Mouse (Mus musculus) ES-E14 (cell line): ENCODE results near the gene Eya2. TPM values are rescaled to one million over a fixed set of nuclear protein-coding genes. Genes with fewer than 3 reads are reported as not detected.

Experiments
- DNase-seq: peaks from one replicate; pipeline ENCODE4 v3.0.0-alpha.2; 2013; ENCODE audit warnings: low read depth, low spot score
- H3K27ac ChIP-seq: 2 replicates; pipeline ENCODE4 v1.5.1; 2012; ENCODE audit warnings: low read depth, mild to moderate bottlenecking, low read length, moderate library complexity, mixed read lengths; ENCODE audit not compliant: poor library complexity, insufficient read depth, severe bottlenecking
- H3K36me3 ChIP-seq: 2 replicates; pipeline ENCODE4 v1.6.1; 2012; ENCODE audit warnings: mild to moderate bottlenecking, low read length, moderate library complexity, mixed read lengths; ENCODE audit not compliant: control insufficient read depth, poor library complexity, insufficient read depth, severe bottlenecking
- H3K4me1 ChIP-seq, 2 experiments: fragments of 150-350 bp in 1 of 2; sonication (generic) in 1 of 2; 2 replicates each; pipeline ENCODE4 v1.6.1; 2012; ENCODE audit warnings: low read length in 2 of 2, mild to moderate bottlenecking in 1 of 2, mixed read lengths in 1 of 2; ENCODE audit not compliant: control insufficient read depth in 2 of 2, insufficient read depth in 2 of 2, poor library complexity in 1 of 2
- H3K4me3 ChIP-seq, 2 experiments: fragments of 150-350 bp in 1 of 2; sonication (generic) in 1 of 2; 2 replicates each; pipeline ENCODE4 v1.5.1; 2012; ENCODE audit warnings: low read length in 2 of 2, low read depth in 1 of 2, mild to moderate bottlenecking in 1 of 2, mixed read lengths in 1 of 2; ENCODE audit not compliant: insufficient read depth in 1 of 2, poor library complexity in 1 of 2, severe bottlenecking in 1 of 2
- H3K9ac ChIP-seq: 2 replicates; pipeline ENCODE4 v1.6.1; 2012; ENCODE audit warnings: low read depth, mild to moderate bottlenecking, low read length, mixed read lengths; ENCODE audit not compliant: poor library complexity, insufficient read depth, severe bottlenecking
- H3K9me3 ChIP-seq: fragments of 150-350 bp; sonication (generic); 2 replicates; pipeline ENCODE4 v1.6.1; 2012; ENCODE audit warnings: low read depth, mild to moderate bottlenecking, low read length; ENCODE audit not compliant: control insufficient read depth, insufficient read depth
- CHD2 ChIP-seq: IDR thresholded peaks from 2 replicates; pipeline ENCODE4 v1.6.1; 2014; ENCODE audit warnings: mild to moderate bottlenecking, low read depth, low read length, inconsistent platforms
- HCFC1 ChIP-seq: IDR thresholded peaks from 2 replicates; pipeline ENCODE4 v1.6.1; 2012; ENCODE audit warnings: low read length, inconsistent platforms, borderline replicate concordance; ENCODE audit not compliant: insufficient read depth
- MAFK ChIP-seq: IDR thresholded peaks from 2 replicates; pipeline ENCODE4 v1.6.1; 2014; ENCODE audit warnings: mild to moderate bottlenecking, low read depth, low read length, inconsistent platforms; ENCODE audit not compliant: insufficient read depth
- ZC3H11A ChIP-seq: IDR thresholded peaks from 2 replicates; pipeline ENCODE4 v1.6.1; 2012; ENCODE audit warnings: low read depth, mild to moderate bottlenecking, inconsistent platforms, low read length, borderline replicate concordance
- ZNF384 ChIP-seq: IDR thresholded peaks from 2 replicates; pipeline ENCODE4 v1.6.1; 2012; ENCODE audit warnings: low read depth, low read length, inconsistent platforms
- in situ Hi-C, 2 experiments: fragments of 600-800 bp; cut with MboI; formaldehyde crosslinking; loops; one replicate each; pipeline ENCODE4 v1.15.1; 2025; ENCODE audit warnings: low sequenced_read_pairs in 2 of 2, inconsistent platforms in 1 of 2; ENCODE audit not compliant: unreplicated experiment in 2 of 2
- total RNA-seq: library from RNA; depleted of rRNA; stranded (reverse); fragments of 300-350 nt; gene quantifications from 2 replicates; pipeline ENCODE4 v1.2.3, GENCODE M21; 2012

The Eya2 gene
- total RNA-seq, 1 experiment = 0.40 TPM

- H3K9me3 ChIP-seq = no peaks in the 10 kb centered on the region
- H3K9ac ChIP-seq = no peak overlapping the region
- in situ Hi-C loops = no loop called here
- no peaks in the 10 kb centered on the region for H3K36me3 ChIP-seq
- no peak overlapping the region for H3K27ac ChIP-seq
- no peak overlapping the region for H3K4me3 ChIP-seq
- TF ChIP-seq ZNF384 (no peak), HCFC1 (no peak), CHD2 (no peak), ZC3H11A (no peak), MAFK (no peak)
- peaks cover 0 to 3% of the 10 kb centered on the region in 2 experiments; a peak in 1 of 4 replicates for H3K4me1 ChIP-seq
- DNase-seq = no peak
Measured at GRCm38 (mm10) chr2:165597536-165597935, 2.7 kb downstream of the Eya2 start.

- DNase-seq = no peak
- H3K36me3 ChIP-seq = no peaks in the 10 kb centered on the region
- no peak overlapping the region for H3K9ac ChIP-seq
- H3K9me3 ChIP-seq = no peaks in the 10 kb centered on the region
- in situ Hi-C loops = no loop called here
- no peak overlapping the region for H3K27ac ChIP-seq
- no peak overlapping the region for H3K4me3 ChIP-seq
- H3K4me1 ChIP-seq = peaks cover 0 to 3% of the 10 kb centered on the region in 2 experiments; a peak in 1 of 4 replicates
- TF ChIP-seq ZC3H11A = no peak
- TF ChIP-seq ZNF384 = no peak
- no peak for TF ChIP-seq MAFK
Measured at GRCm38 (mm10) chr2:165598139-165598538, 3.3 kb downstream of the Eya2 start.

- Histone ChIP-seq H3K4me3 (no peak overlapping the region), H3K27ac (no peak overlapping the region), H3K4me1 (peaks cover 0 to 3% of the 10 kb centered on the region in 2 experiments; a peak in 1 of 4 replicates), H3K9ac (no peak overlapping the region), H3K36me3 (no peaks in the 10 kb centered on the region), H3K9me3 (no peaks in the 10 kb centered on the region)
- in situ Hi-C loops = no loop called here
- no peak for TF ChIP-seq ZC3H11A
- TF ChIP-seq ZNF384 = no peak
- no peak for TF ChIP-seq HCFC1
- TF ChIP-seq CHD2 = no peak
- TF ChIP-seq MAFK = no peak
- DNase-seq = no peak
Measured at GRCm38 (mm10) chr2:165599566-165599965, 4.7 kb downstream of the Eya2 start.

- DNase-seq = no peak
- no peaks in the 10 kb centered on the region for H3K4me1 ChIP-seq
- no peaks in the 10 kb centered on the region for H3K36me3 ChIP-seq
- no peak overlapping the region for H3K9ac ChIP-seq
- TF ChIP-seq CHD2 (no peak), ZC3H11A (no peak), ZNF384 (no peak), HCFC1 (no peak), MAFK (no peak)
- H3K9me3 ChIP-seq = no peaks in the 10 kb centered on the region
- no peak overlapping the region for H3K27ac ChIP-seq
- in situ Hi-C loops = no loop called here
- no peak overlapping the region for H3K4me3 ChIP-seq
Measured at GRCm38 (mm10) chr2:165600926-165601325, 6.1 kb downstream of the Eya2 start.

GRCm38 (mm10) chr2:165601605-165602004 is 6.8 kb downstream of the Eya2 start:
- in situ Hi-C loops = no loop called here
- no peak overlapping the region for H3K4me3 ChIP-seq
- DNase-seq = no peak
- no peaks in the 10 kb centered on the region for H3K36me3 ChIP-seq
- TF ChIP-seq ZC3H11A (no peak), CHD2 (no peak)
- no peaks in the 10 kb centered on the region for H3K4me1 ChIP-seq
- H3K27ac ChIP-seq = no peak overlapping the region
- no peak overlapping the region for H3K9ac ChIP-seq
- no peaks in the 10 kb centered on the region for H3K9me3 ChIP-seq
